Mouse (Mus musculus): ENCODE measurements around the gene Eps8. TPM values are rescaled to one million over a fixed set of nuclear protein-coding genes. Genes with fewer than 3 reads are reported as not detected.

Eps8 gene
- total and polyA plus RNA-seq, 2 experiments from 2014 or later = 27.2 to 29.9 TPM

DNA sequence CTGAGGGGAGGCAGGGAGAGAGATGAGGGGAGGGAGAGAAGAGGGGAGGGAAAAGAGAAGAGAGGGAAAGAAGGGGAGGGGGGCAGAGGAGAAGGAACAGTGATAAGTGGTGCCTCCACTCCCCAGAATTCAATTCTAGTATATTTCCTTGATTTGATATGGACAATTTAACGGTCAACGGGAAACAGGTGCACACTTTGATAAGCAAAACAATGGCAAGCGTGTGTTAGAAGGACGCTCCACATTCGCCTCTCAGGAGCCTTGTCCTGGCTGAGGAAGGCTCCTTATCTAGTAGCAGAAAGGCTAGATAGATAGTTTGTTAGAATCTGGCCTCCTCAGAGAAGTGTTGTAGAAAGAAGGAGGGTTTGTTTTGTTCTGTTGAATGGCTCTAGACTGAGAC lies 141.9 kb downstream of the Eps8 start:
- TF ChIP-seq CTCF (IDR thresholded peaks at IDR 0.05) = no peak
- ATAC-seq (ENCODE audit: low FRiP score) (no peak), DNase-seq (ENCODE audit: low spot score) (no peak)
- no peak overlapping the region for H3K4me3 ChIP-seq (ENCODE audit: low read depth, low read length)
- H3K27ac ChIP-seq (ENCODE audit: low read depth, low read length) = no peak overlapping the region
- H3K36me3 ChIP-seq (ENCODE audit: insufficient read depth, low read length) = peaks cover 16% of the 10 kb centered on the region; the same call in 1 of the 2 replicates
- 75% methylated on average over 5 of the region's 5 CpGs for WGBS
- no peaks in the 10 kb centered on the region for H3K27me3 ChIP-seq (ENCODE audit: insufficient read depth, low read length)
- H3K9me3 ChIP-seq (ENCODE audit: low read length) = no peaks in the 10 kb centered on the region
- H3K4me2 ChIP-seq (ENCODE audit: low read depth, low read length, poor library complexity, severe bottlenecking) = no peak overlapping the region
- H3K4me1 ChIP-seq (ENCODE audit: insufficient read depth, low read length) = no peaks in the 10 kb centered on the region
- no peak overlapping the region for H3K9ac ChIP-seq (replicated peaks; ENCODE audit: low read length, poor library complexity, severe bottlenecking)

DNA sequence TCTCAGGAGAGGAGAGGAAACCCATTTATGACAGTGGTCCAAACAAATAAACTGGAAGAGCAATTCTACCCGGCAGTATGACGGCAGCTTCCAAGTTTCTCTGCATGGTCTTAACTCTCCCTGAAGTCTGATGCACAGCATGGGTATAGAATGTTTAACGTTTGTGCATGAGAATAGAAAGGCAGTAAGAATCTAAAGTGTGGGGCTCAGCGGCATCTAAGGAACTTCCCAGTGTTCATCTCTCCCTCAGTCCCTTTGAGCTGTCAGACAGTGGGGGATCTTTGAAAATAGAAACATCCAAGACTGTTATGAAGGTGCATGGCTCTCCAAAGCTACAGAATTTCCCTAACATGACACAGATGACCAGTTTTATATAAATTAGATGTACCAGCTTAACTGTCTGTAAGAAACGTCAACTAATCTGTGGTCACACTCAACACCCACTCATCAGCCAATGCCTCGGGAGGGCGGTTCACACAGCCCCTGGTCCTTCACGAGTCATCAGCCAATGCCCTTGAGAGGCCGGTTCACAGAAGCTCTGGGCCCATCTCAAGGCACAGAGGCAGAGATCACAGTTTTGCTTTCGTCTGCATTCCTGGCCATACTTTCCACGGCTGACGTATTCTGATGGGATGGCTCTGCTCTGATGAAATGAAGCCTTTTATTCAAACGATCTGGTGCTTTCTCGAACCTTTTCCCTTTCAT lies 145.2 kb downstream of the Eps8 start:
- Histone ChIP-seq H3K27ac (ENCODE audit: low read depth, low read length) (no peak overlapping the region), H3K4me2 (ENCODE audit: low read depth, low read length, poor library complexity, severe bottlenecking) (no peak overlapping the region), H3K4me3 (ENCODE audit: low read depth, low read length) (no peak overlapping the region), H3K4me1 (ENCODE audit: insufficient read depth, low read length) (no peaks in the 10 kb centered on the region), H3K27me3 (ENCODE audit: insufficient read depth, low read length) (no peaks in the 10 kb centered on the region), H3K9ac (replicated peaks; ENCODE audit: low read length, poor library complexity, severe bottlenecking) (no peak overlapping the region), H3K36me3 (ENCODE audit: insufficient read depth, low read length) (peaks cover 16% of the 10 kb centered on the region; the same call in 1 of the 2 replicates), H3K9me3 (ENCODE audit: low read length) (no peaks in the 10 kb centered on the region)
- TF ChIP-seq CTCF (IDR thresholded peaks at IDR 0.05) = no peak
- ATAC-seq (ENCODE audit: low FRiP score) (no peak), DNase-seq (ENCODE audit: low spot score) (no peak)
- whole genome bisulfite sequencing = 69% methylated on average over 14 of the region's 14 CpGs

DNA sequence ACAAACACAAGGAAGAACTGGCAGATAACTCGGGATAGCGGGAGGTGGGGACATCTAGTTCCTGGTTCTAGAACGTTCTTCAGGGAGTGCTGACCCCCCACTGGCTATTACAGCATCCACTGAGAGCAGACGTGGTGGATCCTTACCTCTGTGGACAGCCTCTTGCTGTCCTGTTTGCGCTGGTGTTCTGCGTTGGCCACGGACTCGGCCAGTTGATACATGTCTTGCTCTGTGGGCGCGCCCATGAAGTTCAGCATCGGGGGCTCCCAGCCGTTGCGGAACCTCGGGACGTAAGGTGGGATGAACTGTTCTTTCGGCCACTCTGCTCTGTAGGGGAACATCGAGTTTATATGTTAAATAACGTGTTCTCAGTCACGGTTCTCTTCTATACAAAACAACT lies 145.7 kb downstream of the Eps8 start:
- no peak overlapping the region for H3K4me2 ChIP-seq (ENCODE audit: low read depth, low read length, poor library complexity, severe bottlenecking)
- no peak overlapping the region for H3K27ac ChIP-seq (ENCODE audit: low read depth, low read length)
- H3K27me3 ChIP-seq (ENCODE audit: insufficient read depth, low read length) = no peaks in the 10 kb centered on the region
- H3K9me3 ChIP-seq (ENCODE audit: low read length) = no peaks in the 10 kb centered on the region
- no peak for ATAC-seq (ENCODE audit: low FRiP score)
- H3K4me3 ChIP-seq (ENCODE audit: low read depth, low read length) = no peak overlapping the region
- no peak for DNase-seq (ENCODE audit: low spot score)
- no peak overlapping the region for H3K9ac ChIP-seq (replicated peaks; ENCODE audit: low read length, poor library complexity, severe bottlenecking)
- no peaks in the 10 kb centered on the region for H3K4me1 ChIP-seq (ENCODE audit: insufficient read depth, low read length)
- WGBS = 94% methylated on average over 19 of the region's 19 CpGs
- TF ChIP-seq CTCF (IDR thresholded peaks at IDR 0.05) = no peak
- H3K36me3 ChIP-seq (ENCODE audit: insufficient read depth, low read length) = peaks cover 16% of the 10 kb centered on the region; the same call in 1 of the 2 replicates

DNA sequence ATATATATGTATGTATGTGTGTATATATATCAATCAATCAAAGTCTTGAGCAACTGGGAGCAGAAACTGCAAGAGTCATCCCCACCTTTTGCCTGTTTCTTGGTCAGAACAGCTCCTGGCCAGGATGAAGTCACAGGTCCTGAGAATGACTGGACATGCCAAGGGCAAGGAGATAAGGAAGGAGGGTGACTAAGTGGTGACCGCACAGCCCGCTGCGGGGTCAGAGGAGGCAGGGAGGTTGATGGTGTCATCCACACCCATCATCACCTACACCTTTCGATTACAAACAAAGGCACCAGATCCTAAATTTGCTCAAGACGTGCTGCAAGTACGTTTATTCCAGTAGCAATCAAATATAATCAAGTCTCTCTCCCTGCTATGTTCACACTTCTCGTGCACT lies 148.1 kb downstream of the Eps8 start:
- no peaks in the 10 kb centered on the region for H3K27me3 ChIP-seq (ENCODE audit: insufficient read depth, low read length)
- peaks cover 11% of the 10 kb centered on the region; the same call in 1 of the 2 replicates for H3K36me3 ChIP-seq (ENCODE audit: insufficient read depth, low read length)
- no peak overlapping the region for H3K27ac ChIP-seq (ENCODE audit: low read depth, low read length)
- no peak overlapping the region for H3K4me2 ChIP-seq (ENCODE audit: low read depth, low read length, poor library complexity, severe bottlenecking)
- H3K9ac ChIP-seq (replicated peaks; ENCODE audit: low read length, poor library complexity, severe bottlenecking) = no peak overlapping the region
- no peaks in the 10 kb centered on the region for H3K4me1 ChIP-seq (ENCODE audit: insufficient read depth, low read length)
- DNase-seq (ENCODE audit: low spot score) = no peak
- no peak for ATAC-seq (ENCODE audit: low FRiP score)
- no peak for TF ChIP-seq CTCF (IDR thresholded peaks at IDR 0.05)
- H3K4me3 ChIP-seq (ENCODE audit: low read depth, low read length) = no peak overlapping the region
- WGBS = 95% methylated on average over 7 of the region's 7 CpGs
- no peaks in the 10 kb centered on the region for H3K9me3 ChIP-seq (ENCODE audit: low read length)

DNA sequence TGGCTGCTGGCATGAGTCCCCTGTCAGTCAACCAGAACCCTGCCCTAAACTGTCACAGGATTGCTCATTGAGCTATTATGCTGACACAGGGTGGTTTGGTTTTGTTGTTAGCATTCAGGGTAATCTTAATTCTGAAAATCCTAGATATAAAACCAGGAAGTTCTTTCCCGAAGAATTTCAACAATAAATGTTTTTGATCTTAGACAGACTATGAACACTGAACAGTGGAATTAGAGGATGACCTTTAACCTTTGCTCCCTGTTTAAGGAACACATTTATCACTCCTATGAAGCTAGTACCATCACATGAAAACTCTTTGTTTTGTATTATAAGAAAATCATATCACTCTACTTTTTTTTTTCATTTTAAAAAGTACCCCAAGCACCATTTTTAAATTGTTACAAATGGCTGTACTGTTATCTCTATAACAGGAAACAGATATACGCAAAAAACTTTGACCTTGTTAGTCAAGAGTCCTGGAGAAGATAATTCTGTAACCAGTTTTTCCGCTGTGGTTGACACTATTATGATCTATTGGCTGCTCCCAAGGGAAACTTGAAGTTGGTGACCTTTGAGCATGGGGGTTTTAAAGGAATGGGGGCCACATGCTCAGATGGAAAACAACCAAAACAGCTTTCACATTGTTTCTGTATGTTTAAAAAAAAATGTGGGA lies 149.0 kb downstream of the Eps8 start:
- no peak for ATAC-seq (ENCODE audit: low FRiP score)
- no peak for TF ChIP-seq CTCF (IDR thresholded peaks at IDR 0.05)
- H3K4me1 ChIP-seq (ENCODE audit: insufficient read depth, low read length) = no peaks in the 10 kb centered on the region

DNA sequence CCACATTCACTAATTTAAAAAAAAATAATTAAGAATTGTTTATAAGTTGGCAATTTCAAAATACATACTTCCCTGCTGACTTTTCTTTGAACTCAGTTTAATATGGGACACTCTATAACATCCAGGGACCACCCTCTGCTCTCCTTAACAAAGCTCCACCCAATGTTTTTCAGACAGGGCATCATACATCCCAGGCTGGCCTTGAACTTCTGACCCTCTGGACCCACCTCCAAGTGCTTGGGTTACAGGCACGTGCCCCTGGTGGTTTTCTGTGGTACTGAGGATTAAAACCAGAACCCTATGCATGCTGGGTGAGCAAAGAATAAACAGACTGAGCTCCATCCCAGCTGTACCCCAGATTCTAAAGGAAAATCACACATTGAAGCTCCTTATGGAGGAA lies 150.6 kb downstream of the Eps8 start:
- ATAC-seq (ENCODE audit: low FRiP score) (no peak), DNase-seq (ENCODE audit: low spot score) (no peak)
- WGBS = 50% methylated on average over 1 of the region's 1 CpGs
- Histone ChIP-seq H3K36me3 (ENCODE audit: insufficient read depth, low read length) (peaks cover 5% of the 10 kb centered on the region; the same call in 1 of the 2 replicates), H3K4me2 (ENCODE audit: low read depth, low read length, poor library complexity, severe bottlenecking) (no peak overlapping the region), H3K4me1 (ENCODE audit: insufficient read depth, low read length) (no peaks in the 10 kb centered on the region), H3K27me3 (ENCODE audit: insufficient read depth, low read length) (no peaks in the 10 kb centered on the region), H3K4me3 (ENCODE audit: low read depth, low read length) (no peak overlapping the region), H3K9ac (replicated peaks; ENCODE audit: low read length, poor library complexity, severe bottlenecking) (no peak overlapping the region), H3K9me3 (ENCODE audit: low read length) (no peaks in the 10 kb centered on the region), H3K27ac (ENCODE audit: low read depth, low read length) (no peak overlapping the region)
- TF ChIP-seq CTCF (IDR thresholded peaks at IDR 0.05) = no peak

More for the DNA sequence above, 149.0 kb downstream of the Eps8 start:
- Histone ChIP-seq H3K4me2 (ENCODE audit: low read depth, low read length, poor library complexity, severe bottlenecking) (no peak overlapping the region), H3K27me3 (ENCODE audit: insufficient read depth, low read length) (no peaks in the 10 kb centered on the region), H3K9me3 (ENCODE audit: low read length) (no peaks in the 10 kb centered on the region), H3K9ac (replicated peaks; ENCODE audit: low read length, poor library complexity, severe bottlenecking) (no peak overlapping the region), H3K27ac (ENCODE audit: low read depth, low read length) (no peak overlapping the region), H3K4me3 (ENCODE audit: low read depth, low read length) (no peak overlapping the region), H3K36me3 (ENCODE audit: insufficient read depth, low read length) (peaks cover 11% of the 10 kb centered on the region; the same call in 1 of the 2 replicates)
- DNase-seq (ENCODE audit: low spot score) = no peak
- 89% methylated on average over 3 of the region's 3 CpGs for WGBS
